Mouse (Mus musculus): ENCODE results near the gene Arhgap40. TPM values are rescaled to one million over a fixed set of nuclear protein-coding genes. Genes with fewer than 3 reads are reported as not detected.

Arhgap40 gene
- polyA plus RNA-seq, 1 experiment from 2014 or later = not detected

DNA sequence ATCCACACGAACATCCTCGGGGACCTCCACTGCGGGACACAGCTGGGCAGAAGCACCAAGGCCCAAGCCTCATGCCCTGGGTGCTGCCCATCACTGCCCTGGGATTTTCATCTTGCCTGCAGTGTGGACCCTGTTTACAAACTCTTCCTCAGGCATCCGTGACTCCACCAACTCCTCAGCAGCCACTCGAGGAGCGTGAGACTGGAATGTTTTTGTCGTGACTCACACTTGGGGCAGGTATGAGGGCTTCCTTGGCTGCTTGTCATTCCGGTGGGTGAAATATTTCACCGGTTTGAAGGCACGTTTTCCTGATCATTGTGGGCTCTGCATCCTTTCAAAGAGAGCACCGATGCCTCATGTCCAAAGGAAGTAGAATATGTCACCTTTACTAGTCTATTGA, 6.5 kb downstream of the Arhgap40 start:
- WGBS = 48% methylated on average over 11 of the region's 11 CpGs
- Histone ChIP-seq H3K9me3 (no peaks in the 10 kb centered on the region), H3K27ac (no peak overlapping the region), H3K4me1 (0 out of 2 replicates have a peak, but pooled peaks cover 6% of the 10 kb centered on the region), H3K27me3 (no peaks in the 10 kb centered on the region), H3K4me2 (no peak overlapping the region), H3K4me3 (no peak overlapping the region), H3K9ac (no peak overlapping the region), H3K36me3 (no peaks in the 10 kb centered on the region)
- ATAC-seq (ENCODE audit: borderline replicate concordance, extremely low read depth, low FRiP score, low TSS enrichment) = no peak

DNA sequence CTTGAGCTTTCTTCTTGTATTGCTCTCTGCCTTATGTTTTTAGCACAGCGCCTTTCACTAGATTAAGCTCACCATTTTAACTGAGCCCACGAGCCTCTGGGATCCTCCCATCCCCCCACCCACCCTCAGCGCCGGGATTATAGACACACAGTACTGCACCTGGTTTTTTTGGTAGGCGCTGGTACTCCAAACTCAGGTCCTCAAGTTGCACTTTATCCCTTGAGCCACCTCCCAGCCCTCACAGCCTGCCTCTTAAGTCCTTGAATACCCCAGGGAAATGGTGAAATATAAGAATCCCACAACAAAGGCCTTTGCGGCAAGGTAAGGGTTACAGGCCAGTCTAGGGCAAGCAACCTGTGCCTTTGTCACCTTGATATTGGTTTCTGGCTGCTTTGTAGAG, 7.2 kb downstream of the Arhgap40 start:
- Histone ChIP-seq H3K4me1 (0 out of 2 replicates have a peak, but pooled peaks cover 6% of the 10 kb centered on the region), H3K4me3 (no peak overlapping the region), H3K27me3 (no peaks in the 10 kb centered on the region), H3K4me2 (no peak overlapping the region), H3K36me3 (no peaks in the 10 kb centered on the region), H3K27ac (no peak overlapping the region), H3K9me3 (no peaks in the 10 kb centered on the region), H3K9ac (no peak overlapping the region)
- no peak for ATAC-seq (ENCODE audit: borderline replicate concordance, extremely low read depth, low FRiP score, low TSS enrichment)
- WGBS = 66% methylated on average over 6 of the region's 6 CpGs

DNA sequence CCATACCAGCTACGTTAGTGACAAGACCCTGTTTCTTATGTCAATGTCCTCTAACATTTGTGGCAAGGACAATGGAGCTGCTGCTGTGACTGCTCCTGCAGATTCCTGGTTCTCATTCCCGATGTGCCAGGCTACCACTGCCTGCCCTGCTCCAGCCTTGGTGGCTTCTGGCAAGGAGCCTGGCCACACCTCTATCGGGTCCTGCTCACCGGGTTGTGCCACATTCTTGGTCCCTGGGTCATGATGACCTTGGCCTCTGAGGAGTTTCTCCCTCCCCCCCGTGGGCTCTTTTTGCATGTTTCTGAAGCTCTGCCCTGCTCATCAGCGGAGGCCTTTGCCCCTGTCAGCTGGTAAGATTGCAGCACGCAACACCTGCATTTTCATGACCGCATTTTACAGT, 10.5 kb downstream of the Arhgap40 start:
- Histone ChIP-seq H3K27me3 (no peaks in the 10 kb centered on the region), H3K9me3 (no peaks in the 10 kb centered on the region), H3K36me3 (no peaks in the 10 kb centered on the region), H3K4me3 (no peak overlapping the region), H3K4me2 (no peak overlapping the region), H3K27ac (no peak overlapping the region), H3K4me1 (0 out of 2 replicates have a peak, but pooled peaks cover 6% of the 10 kb centered on the region), H3K9ac (no peak overlapping the region)
- 58% methylated on average over 8 of the region's 8 CpGs for WGBS
- 0 out of 2 replicates have a peak, but pooled peaks have one; percentile 21 for ATAC-seq (ENCODE audit: borderline replicate concordance, extremely low read depth, low FRiP score, low TSS enrichment)

DNA sequence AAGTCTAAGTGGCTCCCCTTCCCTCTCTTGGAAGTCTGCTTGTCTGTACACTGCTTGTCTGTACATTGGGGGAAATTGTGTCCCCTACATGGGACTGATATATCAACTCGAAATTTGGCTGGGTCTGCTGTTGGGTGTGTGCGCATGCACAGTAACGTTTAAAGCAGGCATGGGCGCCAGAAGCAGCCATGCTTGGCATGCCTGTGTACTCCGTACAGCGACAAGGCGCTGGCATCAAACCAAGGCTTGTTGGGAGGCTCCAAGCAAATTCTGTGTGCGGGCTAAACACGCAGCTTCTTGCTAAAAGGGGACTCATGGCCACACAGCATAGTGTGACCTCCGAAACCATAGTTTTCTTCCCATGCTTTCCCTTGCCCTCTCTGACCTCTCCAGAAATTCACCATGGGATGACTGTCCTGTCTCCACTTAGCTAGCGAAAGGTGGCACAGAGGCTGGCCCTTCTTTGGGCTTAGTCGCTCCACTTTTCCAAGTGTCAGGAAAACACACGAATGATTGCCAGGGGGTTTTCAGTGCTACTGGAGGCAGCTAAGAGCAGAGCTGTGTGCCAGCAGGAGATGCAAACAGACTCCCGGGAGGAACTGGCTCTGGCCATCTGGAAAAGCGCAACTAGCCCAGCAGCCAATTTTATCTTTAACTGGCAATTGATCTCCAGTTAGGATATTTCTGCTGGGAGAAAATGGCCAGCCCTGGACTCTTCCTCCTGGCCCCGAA, 11.7 kb downstream of the Arhgap40 start:
- no peak for ATAC-seq (ENCODE audit: borderline replicate concordance, extremely low read depth, low FRiP score, low TSS enrichment)
- Histone ChIP-seq H3K4me2 (no peak overlapping the region), H3K36me3 (no peaks in the 10 kb centered on the region), H3K9me3 (no peaks in the 10 kb centered on the region), H3K27ac (no peak overlapping the region), H3K27me3 (no peaks in the 10 kb centered on the region), H3K4me1 (0 out of 2 replicates have a peak, but pooled peaks cover 6% of the 10 kb centered on the region), H3K9ac (no peak overlapping the region), H3K4me3 (no peak overlapping the region)
- WGBS = 71% methylated on average over 16 of the region's 16 CpGs

DNA sequence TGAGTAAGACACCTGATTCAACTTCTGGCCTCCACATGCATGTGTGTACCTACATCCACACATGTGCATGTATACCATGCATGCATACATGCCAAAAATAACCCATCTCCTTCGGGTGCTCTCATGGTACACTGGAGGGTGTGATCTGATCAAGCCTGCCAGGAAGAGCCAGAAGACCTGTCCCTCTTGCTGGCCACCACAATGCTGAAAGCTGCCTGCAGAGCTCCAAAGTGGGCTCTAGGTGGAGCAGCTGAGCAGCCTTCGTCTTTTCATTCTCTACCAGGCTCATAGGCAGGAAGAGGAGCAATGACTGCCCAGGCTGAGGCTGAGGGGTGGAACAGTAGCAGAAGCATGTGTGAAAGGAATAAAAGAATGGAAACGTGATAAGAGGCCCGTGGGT, 21.5 kb downstream of the Arhgap40 start:
- Histone ChIP-seq H3K9me3 (no peaks in the 10 kb centered on the region), H3K4me3 (no peak overlapping the region), H3K27me3 (no peaks in the 10 kb centered on the region), H3K9ac (no peak overlapping the region), H3K27ac (no peak overlapping the region), H3K36me3 (no peaks in the 10 kb centered on the region), H3K4me2 (no peak overlapping the region), H3K4me1 (no peaks in the 10 kb centered on the region)
- WGBS = 3% methylated on average over 4 of the region's 4 CpGs
- ATAC-seq (ENCODE audit: borderline replicate concordance, extremely low read depth, low FRiP score, low TSS enrichment) = no peak

DNA sequence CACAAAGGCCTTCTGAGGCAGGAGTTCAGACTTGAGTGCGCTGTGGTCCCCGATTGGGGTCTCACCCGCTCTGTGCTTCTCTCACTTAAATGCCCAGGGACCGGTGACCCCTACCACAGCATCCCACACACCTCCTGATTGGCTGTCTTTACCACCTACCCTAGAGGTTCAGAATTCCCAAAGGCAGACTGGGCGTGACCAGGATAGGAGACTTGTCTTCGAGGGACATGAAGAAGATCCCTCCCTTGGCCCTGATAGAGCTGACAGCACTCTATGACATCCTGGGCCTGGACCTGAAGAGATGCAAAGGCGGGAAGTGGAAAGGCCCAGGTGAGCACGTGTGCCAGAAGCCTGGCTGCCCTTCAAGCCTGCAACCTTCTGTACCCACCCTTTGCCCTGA, 22.0 kb downstream of the Arhgap40 start:
- no peaks in the 10 kb centered on the region for H3K36me3 ChIP-seq
- H3K9me3 ChIP-seq = no peaks in the 10 kb centered on the region
- H3K27me3 ChIP-seq = no peaks in the 10 kb centered on the region
- WGBS = 70% methylated on average over 8 of the region's 8 CpGs
- no peak for ATAC-seq (ENCODE audit: borderline replicate concordance, extremely low read depth, low FRiP score, low TSS enrichment)
- no peaks in the 10 kb centered on the region for H3K4me1 ChIP-seq
- no peak overlapping the region for H3K27ac ChIP-seq
- H3K4me2 ChIP-seq = no peak overlapping the region
- no peak overlapping the region for H3K9ac ChIP-seq
- no peak overlapping the region for H3K4me3 ChIP-seq

DNA sequence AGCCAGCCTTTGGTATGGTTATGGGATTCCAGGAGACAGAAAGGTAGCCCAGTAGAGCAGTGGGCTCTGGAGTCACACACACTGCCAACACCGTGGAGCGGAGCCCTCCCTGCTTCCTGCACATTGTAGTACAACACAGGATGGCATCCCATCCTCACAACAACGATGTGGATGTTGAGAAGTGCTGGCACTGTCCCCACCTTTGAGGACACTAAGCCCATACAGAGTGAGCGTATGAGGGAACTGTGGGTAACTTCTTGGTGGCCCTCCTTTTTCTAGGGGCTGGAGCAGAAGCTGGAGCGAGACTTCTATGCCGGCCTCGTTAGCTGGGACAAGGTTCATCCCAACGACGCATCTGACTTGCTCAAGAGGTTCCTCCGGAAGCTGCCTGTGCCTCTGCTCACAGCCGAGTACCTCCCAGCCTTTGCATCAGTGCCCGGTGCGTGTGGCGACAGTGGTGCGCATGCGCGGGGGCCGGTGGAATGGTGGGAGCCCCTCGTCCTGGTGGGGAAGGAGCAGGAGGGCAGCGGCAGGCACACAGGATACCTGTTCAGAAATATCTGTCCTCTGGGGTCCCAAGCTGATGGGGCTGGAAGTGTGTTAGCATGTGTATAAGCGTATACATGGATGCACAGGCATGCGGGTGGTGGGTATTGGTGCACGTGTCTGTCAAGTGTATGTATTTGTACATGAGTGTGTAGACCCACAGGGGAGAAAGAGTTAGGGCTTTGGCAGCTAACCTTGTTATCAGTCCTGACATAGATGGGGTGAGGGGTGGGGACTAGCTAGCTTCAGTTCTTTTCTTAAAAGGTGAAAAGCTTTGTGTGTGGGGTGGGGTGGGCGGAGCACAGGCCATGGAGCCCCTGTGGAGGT, 27.1 kb downstream of the Arhgap40 start:
- H3K4me1 ChIP-seq = no peaks in the 10 kb centered on the region
- no peak overlapping the region for H3K4me3 ChIP-seq
- H3K9me3 ChIP-seq = no peaks in the 10 kb centered on the region
- no peak overlapping the region for H3K9ac ChIP-seq
- ATAC-seq (ENCODE audit: borderline replicate concordance, extremely low read depth, low FRiP score, low TSS enrichment) = no peak
- H3K27me3 ChIP-seq = no peaks in the 10 kb centered on the region; the same call in 1 of the 2 replicates
- no peaks in the 10 kb centered on the region for H3K36me3 ChIP-seq
- H3K4me2 ChIP-seq = peak overlapping the region; percentile 31; the same call in 1 of the 2 replicates
- WGBS = 53% methylated on average over 24 of the region's 24 CpGs
- H3K27ac ChIP-seq = no peak overlapping the region

DNA sequence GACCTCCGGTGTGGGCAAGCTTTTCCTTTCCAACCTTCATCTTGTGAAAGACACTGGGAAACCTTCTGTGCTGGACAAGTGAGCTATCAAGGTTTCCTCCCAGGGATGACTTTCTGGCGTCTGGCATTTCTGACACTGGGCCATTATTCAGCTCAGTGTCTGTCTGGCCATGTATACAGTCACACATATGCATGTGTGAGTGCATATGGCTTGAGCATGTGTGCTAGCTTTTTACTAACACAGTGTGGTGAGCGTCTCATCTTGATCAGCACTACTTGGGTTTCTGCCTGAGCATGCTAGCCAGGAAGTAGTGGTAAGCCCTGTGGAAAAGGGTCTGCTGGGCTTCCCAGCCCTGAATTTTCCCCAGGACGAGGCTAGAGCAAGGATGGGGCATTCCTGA, 28.7 kb downstream of the Arhgap40 start:
- WGBS = 42% methylated on average over 4 of the region's 4 CpGs
- Histone ChIP-seq H3K27ac (no peak overlapping the region), H3K9me3 (no peaks in the 10 kb centered on the region), H3K4me3 (no peak overlapping the region), H3K9ac (no peak overlapping the region), H3K36me3 (no peaks in the 10 kb centered on the region), H3K4me1 (no peaks in the 10 kb centered on the region), H3K27me3 (no peaks in the 10 kb centered on the region; the same call in 1 of the 2 replicates), H3K4me2 (no peak overlapping the region)
- ATAC-seq (ENCODE audit: borderline replicate concordance, extremely low read depth, low FRiP score, low TSS enrichment) = no peak

DNA sequence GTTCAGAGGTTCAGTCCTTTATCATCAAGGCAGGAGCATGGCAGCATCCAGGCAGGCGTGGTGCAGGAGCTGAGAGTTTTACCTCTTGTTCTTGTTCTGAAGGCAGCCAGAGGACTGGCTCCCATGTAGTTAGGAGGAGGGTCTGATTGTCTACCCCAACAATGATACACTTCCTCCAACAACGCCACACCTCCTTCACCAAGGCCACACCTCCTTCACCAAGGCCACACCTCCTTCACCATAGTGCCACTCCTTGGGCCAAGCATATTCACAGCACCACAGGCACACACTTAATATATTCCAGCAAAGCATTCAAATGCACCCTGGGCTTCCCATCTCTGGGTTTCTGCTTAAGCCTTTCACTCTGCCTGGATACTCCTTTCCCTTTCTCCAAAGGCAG, 32.7 kb downstream of the Arhgap40 start:
- Histone ChIP-seq H3K9ac (no peak overlapping the region), H3K4me2 (no peak overlapping the region), H3K4me1 (0 out of 2 replicates have a peak, but pooled peaks cover 3% of the 10 kb centered on the region), H3K36me3 (no peaks in the 10 kb centered on the region), H3K27me3 (peaks cover under 1% of the 10 kb centered on the region; the same call in 1 of the 2 replicates), H3K27ac (no peak overlapping the region), H3K9me3 (no peaks in the 10 kb centered on the region), H3K4me3 (no peak overlapping the region)
- WGBS = 51% methylated on average over 2 of the region's 2 CpGs
- no peak for ATAC-seq (ENCODE audit: borderline replicate concordance, extremely low read depth, low FRiP score, low TSS enrichment)

DNA sequence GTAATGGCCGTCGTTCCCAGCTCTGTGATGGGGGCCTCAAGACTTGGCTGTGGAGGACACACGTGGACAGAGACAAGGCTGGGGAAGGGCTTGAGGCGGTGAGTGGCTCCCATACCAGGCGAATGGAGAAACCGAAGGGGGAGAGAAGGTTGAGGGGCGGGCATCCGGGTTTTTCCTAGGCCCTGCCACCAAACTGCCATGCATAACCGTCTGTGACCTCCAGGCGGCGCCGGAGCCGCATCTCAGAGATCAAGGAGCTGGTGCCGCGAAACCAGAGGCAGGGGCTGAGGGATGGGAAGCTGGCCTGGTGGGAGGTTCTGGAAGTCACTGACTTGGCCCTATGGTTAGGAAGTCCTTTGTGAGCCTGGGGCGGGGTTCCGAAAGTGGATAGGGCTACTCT, 34.2 kb downstream of the Arhgap40 start:
- Histone ChIP-seq H3K9me3 (no peaks in the 10 kb centered on the region), H3K4me1 (0 out of 2 replicates have a peak, but pooled peaks cover 3% of the 10 kb centered on the region), H3K4me2 (0 out of 2 replicates have a peak overlapping the region, but pooled peaks have one; percentile 29), H3K27ac (no peak overlapping the region), H3K4me3 (no peak overlapping the region), H3K36me3 (no peaks in the 10 kb centered on the region), H3K27me3 (peaks cover 9% of the 10 kb centered on the region; the same call in 1 of the 2 replicates), H3K9ac (no peak overlapping the region)
- WGBS = 3% methylated on average over 17 of the region's 17 CpGs
- 0 out of 2 replicates have a peak, but pooled peaks have one; percentile 19 for ATAC-seq (ENCODE audit: borderline replicate concordance, extremely low read depth, low FRiP score, low TSS enrichment)

DNA sequence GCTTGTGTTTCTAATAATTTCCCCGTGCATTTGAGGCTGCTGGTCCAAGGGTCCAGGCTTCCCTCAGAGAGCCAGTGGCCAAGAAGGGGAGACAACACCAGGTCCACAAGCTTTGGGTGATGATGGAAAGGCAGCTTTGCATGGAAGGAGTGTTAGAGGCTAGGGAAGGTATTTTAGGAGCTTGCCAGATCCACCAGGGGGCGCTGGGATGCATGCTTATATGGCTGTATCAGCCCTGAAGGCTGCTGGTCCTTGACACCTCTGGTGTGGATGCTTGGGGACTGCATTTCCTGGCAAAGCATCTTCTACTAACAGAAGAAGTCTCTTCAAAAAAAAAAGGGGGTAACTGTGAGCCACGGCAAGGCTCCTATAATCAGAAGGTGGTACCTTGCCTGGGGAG, 37.5 kb downstream of the Arhgap40 start:
- no peaks in the 10 kb centered on the region for H3K9me3 ChIP-seq
- 0% methylated on average over 3 of the region's 3 CpGs for WGBS
- H3K4me3 ChIP-seq = no peak overlapping the region
- no peak overlapping the region for H3K9ac ChIP-seq
- ATAC-seq (ENCODE audit: borderline replicate concordance, extremely low read depth, low FRiP score, low TSS enrichment) = no peak
- no peak overlapping the region for H3K4me2 ChIP-seq
- H3K4me1 ChIP-seq = 0 out of 2 replicates have a peak, but pooled peaks cover 3% of the 10 kb centered on the region
- H3K27ac ChIP-seq = no peak overlapping the region
- H3K36me3 ChIP-seq = no peaks in the 10 kb centered on the region
- H3K27me3 ChIP-seq = peaks cover 31% of the 10 kb centered on the region

DNA sequence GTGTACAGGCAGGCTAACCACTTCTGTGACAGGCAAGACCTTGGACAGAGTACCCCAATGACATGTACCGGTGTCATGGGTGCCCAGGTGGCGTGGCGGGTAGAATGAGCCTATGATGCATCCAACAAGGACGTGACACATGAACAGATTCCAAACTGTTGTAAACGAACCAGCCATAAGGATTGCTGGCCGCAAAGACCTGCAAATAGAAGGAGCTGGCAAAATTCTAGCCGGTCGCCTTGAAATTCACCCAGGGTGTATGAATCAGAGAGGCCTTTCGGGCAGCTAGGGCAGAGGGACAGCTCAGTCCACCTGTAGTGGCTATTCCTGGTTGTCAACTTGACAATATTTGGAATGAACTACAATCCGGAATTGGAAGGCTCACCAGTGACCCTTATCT, 41.8 kb downstream of the Arhgap40 start:
- Histone ChIP-seq H3K9ac (no peak overlapping the region), H3K27ac (no peak overlapping the region), H3K9me3 (no peaks in the 10 kb centered on the region), H3K4me1 (peaks cover 4% of the 10 kb centered on the region; the same call in 1 of the 2 replicates), H3K4me3 (no peak overlapping the region), H3K4me2 (no peak overlapping the region), H3K27me3 (peaks cover 40% of the 10 kb centered on the region), H3K36me3 (no peaks in the 10 kb centered on the region)
- ATAC-seq (ENCODE audit: borderline replicate concordance, extremely low read depth, low FRiP score, low TSS enrichment) = no peak
- 18% methylated on average over 10 of the region's 10 CpGs for WGBS
